Mouse (Mus musculus) adipocyte (in vitro differentiated cells): ENCODE measurements around the gene Arl8a.

Experiments used
- DNase-seq: peaks from one replicate; pipeline ENCODE4 v3.0.0-alpha.2; 2016; ENCODE audit warnings: low spot score

Arl8a gene

GRCm38 (mm10) chr1:135204196-135205126 lies 57.8 kb downstream of the Arl8a start:
- no peak for DNase-seq

DNA sequence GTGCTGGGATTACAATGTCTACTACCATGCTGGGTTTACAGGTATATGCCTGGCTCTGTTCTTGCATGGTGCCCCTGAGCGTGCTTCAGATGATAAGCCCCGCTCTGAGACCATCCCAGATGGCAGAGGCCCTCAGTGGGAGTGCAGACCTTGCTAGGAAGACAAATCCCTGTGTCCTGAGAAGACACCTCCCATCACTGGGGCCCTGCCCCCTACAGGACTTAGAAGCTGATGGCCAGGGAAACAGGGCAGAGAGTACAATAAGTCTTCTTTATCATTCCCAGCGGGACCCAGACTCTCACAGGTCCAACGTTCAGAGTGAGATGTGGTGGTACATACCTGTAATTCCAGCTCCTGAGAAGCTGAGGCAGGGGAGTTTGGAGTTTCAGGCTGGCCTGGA lies 58.6 kb downstream of the Arl8a start:
- DNase-seq, result no peak
